Mouse (Mus musculus): ENCODE measurements at regions not wholly inside any gene's neighbourhood (a gene's known extent, or its start where the extent isn't known, plus 50 kb on each side); places are given as distances from the start of the nearest gene placed in this dataset.

DNA sequence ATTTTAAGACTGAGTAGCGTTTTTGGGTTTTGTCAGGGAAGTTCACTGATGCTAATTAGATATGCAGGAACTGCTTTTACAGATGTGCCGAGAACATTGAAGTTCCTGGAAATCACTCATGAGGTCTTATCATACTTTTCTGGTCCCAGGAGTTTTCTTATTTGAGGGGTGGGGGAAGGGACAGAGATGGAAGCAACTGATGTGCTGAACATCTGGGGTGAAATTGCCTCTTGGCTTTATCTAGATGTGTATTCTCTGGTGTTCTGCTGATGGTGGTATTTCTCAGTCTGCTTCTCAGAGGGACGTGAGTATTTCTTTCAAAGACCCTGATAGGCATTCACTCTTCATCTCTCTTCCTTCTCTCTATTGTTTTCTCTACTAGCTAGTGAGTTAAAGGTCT lies 107.5 kb upstream of the Sel1l start:
- TF ChIP-seq GATA1 (IDR thresholded peaks at IDR 0.05; ENCODE audit: borderline replicate concordance, low read length) (no peak), FLI1 (IDR thresholded peaks at IDR 0.05; ENCODE audit: low read length) (no peak)

Measured in megakaryocyte, embryonic 14.5 days (primary cell).